In genomic region chr9:45838069-45838433, GRCm38 (mm10) we compare ENCODE assay signal across 9 mouse cellular contexts. TPM values are rescaled to one million over a fixed set of nuclear protein-coding genes. Genes with fewer than 3 reads are reported as not detected.
A peak's percentile ranks its signal among the peaks of the same experiment; 100 is the strongest.
DNase-seq lines count a peak whose midpoint lies in the region; ATAC-seq and TF ChIP-seq lines count a peak whose summit lies in the region.
"Had no signal": no experiment of that assay in that cellular context is flagged by ENCODE, and none has a peak within 500 bp of the region (broad histone marks: within the 10 kb centered on the region; RNA-seq: fewer than 3 reads in every experiment).

No protein-coding gene starts in this region.

- H3K4me3 ChIP-seq in heart, embryonic 12.5 days, result peak overlapping the region; percentile 92; the same call in 1 of the 2 replicates
- peak overlapping the region; percentile 84 for H3K4me3 ChIP-seq in E14TG2a.4 (replicated peaks; ENCODE audit: low read length)
- peak overlapping the region; percentile 69 for H3K4me3 ChIP-seq in hindbrain, embryonic 10.5 days
- H3K4me3 ChIP-seq in liver, postnatal 0 days (ENCODE audit: low read depth, low read length), result peak overlapping the region; percentile 75

- peaks cover 20% of the 10 kb centered on the region for H3K4me1 ChIP-seq in heart, embryonic 12.5 days (replicated peaks)
- peaks cover 58% of the 10 kb centered on the region for H3K4me1 ChIP-seq in E14TG2a.4 (replicated peaks; ENCODE audit: low read depth, low read length)
- H3K4me1 ChIP-seq in hindbrain, embryonic 10.5 days (replicated peaks), result peaks cover 41% of the 10 kb centered on the region
- peaks cover 20% of the 10 kb centered on the region for H3K4me1 ChIP-seq in liver, postnatal 0 days (ENCODE audit: insufficient read depth)

- no peaks in the 10 kb centered on the region for H3K36me3 ChIP-seq in heart, embryonic 12.5 days
- no peaks in the 10 kb centered on the region for H3K36me3 ChIP-seq in E14TG2a.4 (ENCODE audit: insufficient read depth, low read length)
- no peaks in the 10 kb centered on the region for H3K36me3 ChIP-seq in hindbrain, embryonic 10.5 days
- no peaks in the 10 kb centered on the region for H3K36me3 ChIP-seq in liver, postnatal 0 days (replicated peaks; ENCODE audit: insufficient read depth, low read length)

- H3K9me3 ChIP-seq in heart, embryonic 12.5 days (replicated peaks), result no peaks in the 10 kb centered on the region
- no peaks in the 10 kb centered on the region for H3K9me3 ChIP-seq in E14TG2a.4 (ENCODE audit: low read length)
- H3K9me3 ChIP-seq in hindbrain, embryonic 10.5 days, result no peaks in the 10 kb centered on the region
- H3K9me3 ChIP-seq in liver, postnatal 0 days (ENCODE audit: low read length), result no peaks in the 10 kb centered on the region

- WGBS in heart, embryonic 12.5 days, result 15% methylated on average over 4 of the region's 4 CpGs
- WGBS in hindbrain, embryonic 10.5 days, result 24% methylated on average over 4 of the region's 4 CpGs
- 27% methylated on average over 4 of the region's 4 CpGs for WGBS in liver, postnatal 0 days (ENCODE audit: insufficient replicate concordance)

- no peak overlapping the region for H3K27ac ChIP-seq in heart, embryonic 12.5 days (ENCODE audit: poor library complexity, severe bottlenecking)
- H3K27ac ChIP-seq in hindbrain, embryonic 10.5 days, result no peak overlapping the region
- no peak overlapping the region for H3K27ac ChIP-seq in liver, postnatal 0 days (ENCODE audit: low read depth)

- H3K27me3 ChIP-seq in heart, embryonic 12.5 days (replicated peaks), result no peaks in the 10 kb centered on the region
- peaks cover 6% of the 10 kb centered on the region for H3K27me3 ChIP-seq in E14TG2a.4 (ENCODE audit: insufficient read depth, low read length)
- H3K27me3 ChIP-seq in hindbrain, embryonic 10.5 days (ENCODE audit: insufficient read depth, poor library complexity, severe bottlenecking), result no peaks in the 10 kb centered on the region
- H3K27me3 ChIP-seq in liver, postnatal 0 days (ENCODE audit: insufficient read depth, low read length), result no peaks in the 10 kb centered on the region

- TF ChIP-seq CTCF in E14TG2a.4 (conservative IDR thresholded peaks at IDR 0.05; ENCODE audit: low read length), result no peak
- no peak for TF ChIP-seq CTCF in liver, postnatal 0 days (IDR thresholded peaks at IDR 0.05; ENCODE audit: low read depth)

- no peak; the same call in 1 of the 2 replicates for ATAC-seq in heart, embryonic 12.5 days (ENCODE audit: insufficient number of reproducible peaks, low FRiP score)
- no peak for ATAC-seq in liver, postnatal 0 days
- ATAC-seq: CD4-positive, CD25-positive, alpha-beta regulatory T cell, adult 4 months had no signal

- peak overlapping the region; percentile 98 for H3K4me2 ChIP-seq in heart, embryonic 12.5 days
- peak overlapping the region; percentile 86 for H3K4me2 ChIP-seq in liver, postnatal 0 days (ENCODE audit: low read depth, low read length)

- DNase-seq in heart, adult 8-10 months (ENCODE audit: low spot score), result no peak
- DNase-seq in hindbrain, embryonic 10.5 days (ENCODE audit: low spot score), result no peak
- DNase-seq in liver, postnatal 0 days, result no peak
- DNase-seq in gastrocnemius, adult 8-10 months (ENCODE audit: low spot score in 2 of 2), result no peak
- no peak for DNase-seq in layer of hippocampus, adult 8-10 months (ENCODE audit: low spot score in 2 of 2)
- DNase-seq in spleen, adult 18-20 months, result no peak

- H3K9ac ChIP-seq in heart, embryonic 12.5 days, result no peak overlapping the region
- H3K9ac ChIP-seq in liver, postnatal 0 days (replicated peaks), result no peak overlapping the region

- TF ChIP-seq EP300 in liver, postnatal 0 days (IDR thresholded peaks at IDR 0.05; ENCODE audit: low read depth), result no peak

RNA-seq across cellular contexts. Expression of gene Bace1, which starts 0.3 kb away (rescaled TPM):
- polyA plus RNA-seq in heart, embryonic 12.5 days (2016; fragmentation: Nextera tagmentation; extraction: Ambion mirVana), result 21.4 and 22.0 TPM in 2 replicates
- total RNA-seq in heart, adult 8-10 months (2022), result 10 to 100 TPM; 21.2 to 35.3 (median 27.2) TPM
- 24.0 and 29.6 TPM in 2 replicates for polyA plus RNA-seq in hindbrain, embryonic 10.5 days (2016; fragmentation: Nextera tagmentation; extraction: Ambion mirVana)
- 8.3 and 10.7 TPM in 2 replicates for polyA plus RNA-seq in liver, postnatal 0 days (2015; fragmentation: Nextera tagmentation; extraction: Ambion mirVana)
- total RNA-seq in gastrocnemius, adult 8-10 months (2022), result 10 to 100 TPM; 28.3 to 64.8 (median 51.1) TPM
- total RNA-seq in layer of hippocampus, adult 8-10 months (2022), result 10 to 100 TPM; 72.1 to 88.1 (median 77.0) TPM

RNA-seq across cellular contexts. Expression of gene Cep164, which starts 9.6 kb away (rescaled TPM):
- 14.3 and 19.0 TPM in 2 replicates for polyA plus RNA-seq in heart, embryonic 12.5 days (2016; fragmentation: Nextera tagmentation; extraction: Ambion mirVana)
- 1 to 10 TPM; 6.8 to 8.6 (median 7.7) TPM for total RNA-seq in heart, adult 8-10 months (2022)
- 16.0 and 20.9 TPM in 2 replicates for polyA plus RNA-seq in hindbrain, embryonic 10.5 days (2016; fragmentation: Nextera tagmentation; extraction: Ambion mirVana)
- polyA plus RNA-seq in liver, postnatal 0 days (2015; fragmentation: Nextera tagmentation; extraction: Ambion mirVana), result 6.1 and 6.6 TPM in 2 replicates
- 1 to 10 TPM; 2.1 to 3.9 (median 2.4) TPM for total RNA-seq in gastrocnemius, adult 8-10 months (2022)
- 10 to 100 TPM; 14.6 to 20.3 (median 17.8) TPM for total RNA-seq in layer of hippocampus, adult 8-10 months (2022)
